Comparison of ENCODE assay signal across 1 mouse cellular context in genomic region chr19:5294972-5295735, GRCm38 (mm10).
A peak's percentile ranks its signal among the peaks of the same experiment; 100 is the strongest.
TF ChIP-seq lines count a peak whose summit lies in the region.

Sf3b2 (minus strand) TSS chr19:5295455.

TF ChIP-seq in MEL, 35 proteins besides CTCF, POLR2A, EP300 and RAD21 (continued from another document):
- TF ChIP-seq USF1 (IDR thresholded peaks at IDR 0.05; ENCODE audit: low read depth, low read length) (peak; percentile 57; the same call in 1 of the 2 replicates), ZNF384 (IDR thresholded peaks at IDR 0.05; ENCODE audit: low read depth, low read length) (no peak), MAX (IDR thresholded peaks at IDR 0.05; ENCODE audit: low read length) (no peak), KAT2A (conservative IDR thresholded peaks at IDR 0.05; ENCODE audit: low read depth, low read length) (peak; percentile 96), POLR2AphosphoS2 (IDR thresholded peaks at IDR 0.05; ENCODE audit: low read length) (peak; percentile 95)
